Mouse (Mus musculus) frontal cortex, adult (tissue): Measurements from ENCODE around the gene Tbc1d22b.
"Not testable (repeated sequence)": the region's sequence is repeated elsewhere in the genome, so short reads cannot be mapped to it uniquely, and the experiment has no call there.

Experiments
- ATAC-seq: cut with Nextera tagmentation; 2 replicates; pipeline ENCODE4 v1.9.2; 2017; ENCODE audit warnings: mild to moderate bottlenecking, moderate library complexity, mixed read lengths; ENCODE audit not compliant: low TSS enrichment

Gene Tbc1d22b

GRCm38 (mm10) chr17:29595891-29596770, 46.5 kb downstream of the Tbc1d22b start:
- ATAC-seq, result no peak

- ATAC-seq, result no peak
Observed at GRCm38 (mm10) chr17:29596771-29597132, 47.2 kb downstream of the Tbc1d22b start.

GRCm38 (mm10) chr17:29599051-29599450, 49.5 kb downstream of the Tbc1d22b start:
- ATAC-seq, result no peak

- no peak for ATAC-seq
Observed at GRCm38 (mm10) chr17:29599537-29599936, 50.0 kb downstream of the Tbc1d22b start.

- ATAC-seq, result no peak
Observed at GRCm38 (mm10) chr17:29601391-29601790, 51.8 kb downstream of the Tbc1d22b start.

- peak; percentile 84 for ATAC-seq
Observed at GRCm38 (mm10) chr17:29603283-29603682, 53.7 kb downstream of the Tbc1d22b start.

GRCm38 (mm10) chr17:29613453-29613852, 63.9 kb downstream of the Tbc1d22b start:
- ATAC-seq, result not testable (repeated sequence)

GRCm38 (mm10) chr17:29614115-29615023, 64.8 kb downstream of the Tbc1d22b start, which contains the start of the genes Rnf8 and Gm28043:
Rnf8 (plus strand) TSS chr17:29614790.
Gm28043 (plus strand) TSS chr17:29614876.
- peak; percentile 91 for ATAC-seq

- ATAC-seq, result peak; percentile 42
Observed at GRCm38 (mm10) chr17:29615024-29615551, 65.5 kb downstream of the Tbc1d22b start.

- ATAC-seq, result peak; percentile 62
Observed at GRCm38 (mm10) chr17:29615616-29616015, 66.0 kb downstream of the Tbc1d22b start.

- no peak for ATAC-seq
Observed at GRCm38 (mm10) chr17:29619231-29619630, 69.6 kb downstream of the Tbc1d22b start.

- ATAC-seq, result peak; percentile 74; the same call in 1 of the 2 replicates
Observed at GRCm38 (mm10) chr17:29623488-29623887, 73.9 kb downstream of the Tbc1d22b start.

- no peak for ATAC-seq
Observed at GRCm38 (mm10) chr17:29627285-29627684, 77.7 kb downstream of the Tbc1d22b start.

GRCm38 (mm10) chr17:29628946-29629345, 79.4 kb downstream of the Tbc1d22b start:
- ATAC-seq, result no peak

- ATAC-seq, result no peak
Observed at GRCm38 (mm10) chr17:29629620-29630019, 80.0 kb downstream of the Tbc1d22b start.

GRCm38 (mm10) chr17:29632312-29632711, 82.7 kb downstream of the Tbc1d22b start:
- ATAC-seq, result no peak

GRCm38 (mm10) chr17:29635492-29635891, 85.9 kb downstream of the Tbc1d22b start:
- ATAC-seq, result peak; percentile 81; the same call in 1 of the 2 replicates

- peak; percentile 61 for ATAC-seq
Observed at GRCm38 (mm10) chr17:29636118-29636517, 86.5 kb downstream of the Tbc1d22b start.

GRCm38 (mm10) chr17:29637377-29637776, 87.8 kb downstream of the Tbc1d22b start:
- ATAC-seq, result no peak

GRCm38 (mm10) chr17:29637895-29638294, 88.3 kb downstream of the Tbc1d22b start:
- no peak for ATAC-seq

- no peak for ATAC-seq
Observed at GRCm38 (mm10) chr17:29640971-29641370, 91.4 kb downstream of the Tbc1d22b start.

GRCm38 (mm10) chr17:29642219-29642618, 92.6 kb downstream of the Tbc1d22b start:
- no peak for ATAC-seq
